Mouse (Mus musculus): ENCODE measurements around the gene Nckap1. TPM values are rescaled to one million over a fixed set of nuclear protein-coding genes. Genes with fewer than 3 reads are reported as not detected.

Nckap1 gene
- polyA plus RNA-seq, 1 experiment from 2014 or later: 97.0 TPM

- Histone ChIP-seq H3K27ac (no peak overlapping the region), H3K4me1 (no peaks in the 10 kb centered on the region), H3K9ac (no peak overlapping the region), H3K27me3 (replicated peaks) (no peaks in the 10 kb centered on the region), H3K4me2 (no peak overlapping the region), H3K4me3 (no peak overlapping the region), H3K36me3 (replicated peaks) (no peaks in the 10 kb centered on the region), H3K9me3 (no peaks in the 10 kb centered on the region)
- WGBS: 80% methylated on average over 4 of the region's 4 CpGs
- ATAC-seq (replicated peaks): no peak
Observed at GRCm38 (mm10) chr2:80594215-80594918, 13.2 kb upstream of the Nckap1 start.

DNA sequence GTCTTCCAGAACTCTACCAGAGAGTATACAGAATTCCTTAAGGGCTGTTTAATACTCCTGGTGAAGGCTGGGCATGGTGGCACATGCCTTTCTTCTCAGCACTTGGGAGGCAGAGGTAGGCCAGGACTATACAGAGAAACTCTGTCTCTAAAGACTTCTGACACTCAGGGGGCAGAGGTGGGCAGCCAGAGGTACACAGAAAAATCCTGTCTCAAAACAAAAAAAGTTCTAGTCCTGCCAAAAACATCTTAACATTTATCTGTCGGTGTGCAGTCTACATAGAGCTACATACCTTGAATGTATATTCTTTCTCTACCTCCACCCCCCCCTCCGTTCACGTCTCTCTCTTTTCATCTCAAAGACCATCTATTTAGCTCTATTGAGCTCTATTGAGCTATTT, 1.2 kb upstream of the Nckap1 start:
- no peak for ATAC-seq (replicated peaks)
- no peaks in the 10 kb centered on the region for H3K9me3 ChIP-seq
- 90% methylated on average over 3 of the region's 3 CpGs for WGBS

DNA sequence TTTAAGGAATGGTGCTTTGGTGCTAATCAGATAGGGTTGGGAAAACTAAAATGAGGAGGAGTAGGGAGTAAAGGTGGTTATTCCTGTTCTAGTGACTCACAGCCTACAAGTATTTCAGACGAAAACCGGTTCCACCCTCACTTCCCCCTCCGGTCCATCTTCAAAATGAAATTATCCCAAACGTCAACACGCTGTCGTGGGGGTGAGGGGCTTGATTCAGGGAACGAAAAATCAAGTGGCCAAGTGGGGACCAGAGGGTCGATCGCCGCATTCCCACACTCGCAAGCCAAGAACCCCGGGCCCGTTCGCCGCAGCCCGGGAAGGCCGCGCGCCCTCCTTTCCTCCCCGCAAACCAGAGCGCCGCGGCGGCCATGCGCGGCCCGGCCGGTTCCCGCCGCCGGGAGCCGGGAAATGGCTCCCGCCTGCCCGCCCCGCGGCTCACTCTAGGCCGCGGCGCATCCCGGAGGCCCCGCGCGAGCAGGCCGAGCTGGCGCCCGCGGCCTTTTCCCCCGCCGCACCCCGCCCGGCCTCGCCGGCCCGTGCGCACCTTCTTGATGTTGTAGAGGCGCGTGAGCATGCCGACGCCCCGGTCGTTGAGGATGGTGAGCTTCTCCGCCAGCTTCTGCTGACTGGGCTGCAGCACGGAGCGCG, 744 bp downstream of the Nckap1 start:
- peak; percentile 79 for ATAC-seq (replicated peaks)
- WGBS: under 1% methylated on average over 57 of the region's 65 CpGs

More for the DNA sequence above, 1.2 kb upstream of the Nckap1 start:
- Histone ChIP-seq H3K9ac (no peak overlapping the region), H3K4me1 (peaks cover 16% of the 10 kb centered on the region), H3K36me3 (replicated peaks) (no peaks in the 10 kb centered on the region), H3K4me3 (no peak overlapping the region), H3K27ac (no peak overlapping the region), H3K27me3 (replicated peaks) (no peaks in the 10 kb centered on the region), H3K4me2 (no peak overlapping the region)

DNA sequence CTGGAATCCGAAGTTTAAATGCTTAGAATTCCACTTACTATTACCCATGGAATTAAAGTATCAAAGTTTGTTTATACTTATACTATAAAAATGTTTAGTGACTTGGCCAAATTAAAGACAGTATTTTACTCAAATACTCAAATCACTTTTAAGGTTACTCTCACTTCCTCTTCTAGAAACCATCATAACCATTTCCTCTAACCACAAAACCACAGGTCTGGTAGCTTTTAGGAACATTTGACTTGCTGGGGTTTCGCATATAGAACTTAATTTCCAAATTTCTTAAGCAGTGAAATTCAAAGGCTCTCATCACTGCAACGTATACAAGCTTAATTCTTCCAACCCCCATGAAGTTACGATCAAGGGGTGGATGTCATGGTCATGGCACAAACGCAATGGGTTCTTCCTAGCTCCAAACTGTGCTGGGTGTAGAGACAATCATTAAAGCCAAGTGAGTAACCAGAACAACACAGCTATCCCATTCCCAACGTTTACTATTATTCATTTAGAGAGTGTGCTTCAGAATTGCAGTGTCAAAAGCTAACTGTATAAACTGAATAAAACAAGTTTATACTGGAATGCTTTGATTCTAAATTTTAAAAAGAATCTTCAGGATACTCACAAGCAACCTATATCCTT, 1.8 kb downstream of the Nckap1 start:
- WGBS: 44% methylated on average over 6 of the region's 6 CpGs

More for the DNA sequence above, 744 bp downstream of the Nckap1 start:
- peak overlapping the region; percentile 93 for H3K27ac ChIP-seq
- H3K9ac ChIP-seq: peak overlapping the region; percentile 84
- no peaks in the 10 kb centered on the region for H3K27me3 ChIP-seq (replicated peaks)
- peaks cover 16% of the 10 kb centered on the region for H3K4me1 ChIP-seq
- peak overlapping the region; percentile 57 for H3K4me2 ChIP-seq
- no peaks in the 10 kb centered on the region for H3K9me3 ChIP-seq
- H3K4me3 ChIP-seq: peak overlapping the region; percentile 70
- H3K36me3 ChIP-seq (replicated peaks): no peaks in the 10 kb centered on the region

GRCm38 (mm10) chr2:80577286-80577685, 3.9 kb downstream of the Nckap1 start:
- Histone ChIP-seq H3K9ac (no peak overlapping the region), H3K4me3 (no peak overlapping the region), H3K4me1 (peaks cover 16% of the 10 kb centered on the region), H3K27me3 (replicated peaks) (no peaks in the 10 kb centered on the region), H3K4me2 (no peak overlapping the region), H3K9me3 (no peaks in the 10 kb centered on the region), H3K27ac (no peak overlapping the region), H3K36me3 (replicated peaks) (no peaks in the 10 kb centered on the region)
- ATAC-seq (replicated peaks): no peak
- 90% methylated on average over 1 of the region's 1 CpGs for WGBS

More for the DNA sequence above, 1.8 kb downstream of the Nckap1 start:
- no peaks in the 10 kb centered on the region for H3K36me3 ChIP-seq (replicated peaks)
- H3K4me1 ChIP-seq: peaks cover 16% of the 10 kb centered on the region
- H3K27ac ChIP-seq: no peak overlapping the region
- H3K27me3 ChIP-seq (replicated peaks): no peaks in the 10 kb centered on the region
- 0 out of 2 replicates have a peak overlapping the region, but pooled peaks have one; percentile 25 for H3K9ac ChIP-seq
- ATAC-seq (replicated peaks): no peak
- peak overlapping the region; percentile 70 for H3K4me3 ChIP-seq
- H3K4me2 ChIP-seq: peak overlapping the region; percentile 57
- no peaks in the 10 kb centered on the region for H3K9me3 ChIP-seq

GRCm38 (mm10) chr2:80570656-80571055, 10.5 kb downstream of the Nckap1 start:
- no peaks in the 10 kb centered on the region for H3K4me1 ChIP-seq
- ATAC-seq (replicated peaks): no peak
- WGBS: 76% methylated on average over 4 of the region's 4 CpGs
- H3K4me2 ChIP-seq: no peak overlapping the region
- no peak overlapping the region for H3K4me3 ChIP-seq
- H3K27ac ChIP-seq: no peak overlapping the region
- no peaks in the 10 kb centered on the region for H3K9me3 ChIP-seq
- H3K27me3 ChIP-seq (replicated peaks): no peaks in the 10 kb centered on the region
- no peak overlapping the region for H3K9ac ChIP-seq
- no peaks in the 10 kb centered on the region for H3K36me3 ChIP-seq (replicated peaks)

DNA sequence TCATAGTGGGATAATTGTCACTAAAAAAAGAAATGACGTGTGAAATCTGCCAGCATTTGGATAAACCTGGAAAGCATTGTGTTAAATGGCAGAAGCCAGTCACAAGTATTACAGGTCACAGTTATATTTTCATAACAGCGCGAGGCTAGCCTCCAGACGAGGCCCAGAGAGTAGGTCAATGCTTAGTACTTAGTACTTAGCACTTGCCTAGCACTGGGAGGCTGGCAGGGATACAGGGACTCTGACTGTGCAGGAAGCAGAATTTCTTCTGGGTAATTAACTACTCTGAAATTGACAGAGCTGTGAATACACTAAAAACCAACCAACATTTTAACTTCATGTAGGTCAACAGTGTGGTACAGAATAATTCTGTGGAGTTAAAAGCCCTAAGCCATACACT, 13.8 kb downstream of the Nckap1 start:
- no peak overlapping the region for H3K27ac ChIP-seq
- no peak overlapping the region for H3K4me2 ChIP-seq
- H3K4me3 ChIP-seq: no peak overlapping the region
- no peaks in the 10 kb centered on the region for H3K9me3 ChIP-seq
- no peak for ATAC-seq (replicated peaks)
- WGBS: 90% methylated on average over 4 of the region's 4 CpGs
- no peaks in the 10 kb centered on the region for H3K4me1 ChIP-seq
- no peaks in the 10 kb centered on the region for H3K36me3 ChIP-seq (replicated peaks)
- H3K27me3 ChIP-seq (replicated peaks): no peaks in the 10 kb centered on the region
- H3K9ac ChIP-seq: no peak overlapping the region

DNA sequence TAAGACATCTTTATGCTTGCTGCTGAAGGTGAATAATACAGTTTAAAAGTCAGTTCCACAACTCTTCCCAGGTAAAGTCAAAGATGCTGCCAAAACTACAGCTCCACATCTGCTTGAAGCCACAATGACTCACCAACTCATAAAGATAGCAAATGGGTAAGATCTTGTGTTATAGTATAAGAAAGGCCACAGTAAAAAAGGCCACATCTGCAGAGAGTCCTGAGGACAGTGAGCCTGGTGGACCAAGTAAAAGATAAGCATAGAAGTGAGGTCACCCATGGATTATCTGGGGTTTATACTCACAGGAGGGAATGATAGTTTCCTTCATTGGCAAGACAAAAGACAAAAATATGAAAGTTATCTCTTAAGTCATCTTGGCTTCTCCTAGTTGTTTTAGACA, 18.9 kb downstream of the Nckap1 start:
- Histone ChIP-seq H3K36me3 (replicated peaks) (no peaks in the 10 kb centered on the region), H3K4me1 (no peaks in the 10 kb centered on the region), H3K27ac (no peak overlapping the region), H3K4me2 (no peak overlapping the region), H3K9ac (no peak overlapping the region), H3K4me3 (no peak overlapping the region), H3K9me3 (no peaks in the 10 kb centered on the region), H3K27me3 (replicated peaks) (no peaks in the 10 kb centered on the region)
- no peak for ATAC-seq (replicated peaks)

DNA sequence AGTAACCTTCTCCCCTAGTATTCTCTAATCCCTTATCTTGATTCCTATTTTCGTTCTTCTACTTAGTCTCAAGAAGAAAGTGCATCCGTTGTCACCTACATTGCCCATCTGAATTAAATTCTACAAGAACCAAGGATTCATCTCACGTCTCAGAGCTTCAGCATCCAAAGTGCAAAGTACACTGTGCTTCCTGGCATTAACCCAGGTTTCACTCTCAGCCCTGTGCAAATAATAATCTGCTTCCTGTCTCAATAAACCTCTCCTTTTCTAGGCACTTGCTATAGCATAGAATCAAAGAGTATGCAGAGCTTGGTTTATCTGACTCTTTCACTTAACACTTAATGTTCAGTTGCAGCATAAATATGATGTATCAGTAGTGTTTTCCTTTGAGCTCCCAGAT, 19.7 kb downstream of the Nckap1 start:
- H3K4me3 ChIP-seq: no peak overlapping the region
- H3K27ac ChIP-seq: no peak overlapping the region
- no peaks in the 10 kb centered on the region for H3K9me3 ChIP-seq
- H3K4me2 ChIP-seq: no peak overlapping the region
- WGBS: 83% methylated on average over 3 of the region's 3 CpGs
- no peaks in the 10 kb centered on the region for H3K36me3 ChIP-seq (replicated peaks)
- ATAC-seq (replicated peaks): no peak
- H3K9ac ChIP-seq: no peak overlapping the region
- H3K27me3 ChIP-seq (replicated peaks): no peaks in the 10 kb centered on the region
- H3K4me1 ChIP-seq: no peaks in the 10 kb centered on the region

DNA sequence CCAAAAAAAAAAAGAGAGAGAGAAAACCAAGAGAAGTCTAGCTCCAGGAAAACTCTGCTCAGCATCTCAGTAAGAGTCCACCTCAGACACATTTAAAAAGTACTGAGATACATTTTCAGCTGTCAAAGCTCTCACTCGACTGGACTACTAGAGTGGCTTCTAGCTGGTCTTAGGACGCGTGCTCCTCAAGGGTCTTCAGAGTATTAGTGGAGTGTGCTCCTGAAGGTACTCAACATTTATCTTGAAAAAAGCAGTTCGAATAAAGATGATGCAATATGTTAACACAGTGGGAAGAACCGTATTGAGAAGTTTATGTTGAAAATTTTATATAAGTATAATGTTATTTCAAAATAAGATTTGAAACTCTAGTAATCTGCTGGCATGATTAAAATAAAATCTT, 20.4 kb downstream of the Nckap1 start:
- Histone ChIP-seq H3K9ac (no peak overlapping the region), H3K27ac (no peak overlapping the region), H3K36me3 (replicated peaks) (no peaks in the 10 kb centered on the region), H3K4me2 (no peak overlapping the region), H3K4me3 (no peak overlapping the region), H3K27me3 (replicated peaks) (no peaks in the 10 kb centered on the region), H3K4me1 (no peaks in the 10 kb centered on the region), H3K9me3 (no peaks in the 10 kb centered on the region)
- ATAC-seq (replicated peaks): no peak
- 93% methylated on average over 5 of the region's 5 CpGs for WGBS

- no peaks in the 10 kb centered on the region for H3K4me1 ChIP-seq
- H3K27ac ChIP-seq: no peak overlapping the region
- no peak overlapping the region for H3K4me3 ChIP-seq
- no peaks in the 10 kb centered on the region for H3K9me3 ChIP-seq
- H3K4me2 ChIP-seq: no peak overlapping the region
- WGBS: 89% methylated on average over 5 of the region's 5 CpGs
- no peaks in the 10 kb centered on the region for H3K27me3 ChIP-seq (replicated peaks)
- no peaks in the 10 kb centered on the region for H3K36me3 ChIP-seq (replicated peaks)
- ATAC-seq (replicated peaks): no peak
- H3K9ac ChIP-seq: no peak overlapping the region
Observed at GRCm38 (mm10) chr2:80559655-80560054, 21.5 kb downstream of the Nckap1 start.

GRCm38 (mm10) chr2:80554442-80554841, 26.7 kb downstream of the Nckap1 start:
- Histone ChIP-seq H3K36me3 (replicated peaks) (peaks cover 19% of the 10 kb centered on the region), H3K27me3 (replicated peaks) (no peaks in the 10 kb centered on the region), H3K9me3 (no peaks in the 10 kb centered on the region), H3K4me3 (no peak overlapping the region), H3K27ac (no peak overlapping the region), H3K9ac (no peak overlapping the region), H3K4me2 (no peak overlapping the region), H3K4me1 (no peaks in the 10 kb centered on the region)
- 92% methylated on average over 4 of the region's 4 CpGs for WGBS
- no peak for ATAC-seq (replicated peaks)

Data from midbrain, embryonic 15.5 days (tissue).